Mouse (Mus musculus) ES-CJ7 (cell line): Measurements from ENCODE around the gene Wdr1.
A peak's percentile ranks its signal among the peaks of the same experiment; 100 is the strongest.

Experiments used
- DNase-seq: peaks from one replicate; pipeline ENCODE4 v3.0.0; 2011; ENCODE audit warnings: low read depth, low spot score

Gene Wdr1

GRCm38 (mm10) chr5:38544423-38545415 lies 18.3 kb downstream of the Wdr1 start:
- DNase-seq: no peak

GRCm38 (mm10) chr5:38543496-38544217 lies 19.4 kb downstream of the Wdr1 start:
- no peak for DNase-seq

DNA sequence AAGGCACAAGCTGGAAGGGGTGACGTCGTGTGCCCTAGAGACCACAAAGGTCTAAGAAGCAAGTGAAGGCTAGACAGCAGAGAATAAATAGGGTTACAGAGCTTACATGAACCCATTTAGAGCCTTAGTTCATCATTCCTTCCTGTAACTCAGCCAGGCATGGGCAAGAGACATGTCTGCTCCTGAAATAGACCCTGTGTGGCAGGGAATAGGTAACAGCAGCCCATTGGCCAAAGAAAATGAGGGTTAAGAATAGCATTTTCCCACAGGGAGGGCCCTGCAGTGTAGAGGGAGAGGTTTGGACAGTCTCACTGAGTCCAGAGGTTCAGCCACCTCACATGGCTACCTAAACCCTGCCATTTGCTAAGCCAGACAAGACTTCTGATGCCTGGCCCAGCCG lies 21.3 kb downstream of the Wdr1 start:
- no peak for DNase-seq

GRCm38 (mm10) chr5:38540898-38541297 lies 22.1 kb downstream of the Wdr1 start:
- no peak for DNase-seq

GRCm38 (mm10) chr5:38538508-38538907 lies 24.5 kb downstream of the Wdr1 start:
- DNase-seq: no peak

GRCm38 (mm10) chr5:38537845-38538244 lies 25.2 kb downstream of the Wdr1 start:
- no peak for DNase-seq

- DNase-seq: no peak
Measured at GRCm38 (mm10) chr5:38536822-38537221, 26.2 kb downstream of the Wdr1 start.

- DNase-seq: no peak
Measured at GRCm38 (mm10) chr5:38532084-38532483, 30.9 kb downstream of the Wdr1 start.

DNA sequence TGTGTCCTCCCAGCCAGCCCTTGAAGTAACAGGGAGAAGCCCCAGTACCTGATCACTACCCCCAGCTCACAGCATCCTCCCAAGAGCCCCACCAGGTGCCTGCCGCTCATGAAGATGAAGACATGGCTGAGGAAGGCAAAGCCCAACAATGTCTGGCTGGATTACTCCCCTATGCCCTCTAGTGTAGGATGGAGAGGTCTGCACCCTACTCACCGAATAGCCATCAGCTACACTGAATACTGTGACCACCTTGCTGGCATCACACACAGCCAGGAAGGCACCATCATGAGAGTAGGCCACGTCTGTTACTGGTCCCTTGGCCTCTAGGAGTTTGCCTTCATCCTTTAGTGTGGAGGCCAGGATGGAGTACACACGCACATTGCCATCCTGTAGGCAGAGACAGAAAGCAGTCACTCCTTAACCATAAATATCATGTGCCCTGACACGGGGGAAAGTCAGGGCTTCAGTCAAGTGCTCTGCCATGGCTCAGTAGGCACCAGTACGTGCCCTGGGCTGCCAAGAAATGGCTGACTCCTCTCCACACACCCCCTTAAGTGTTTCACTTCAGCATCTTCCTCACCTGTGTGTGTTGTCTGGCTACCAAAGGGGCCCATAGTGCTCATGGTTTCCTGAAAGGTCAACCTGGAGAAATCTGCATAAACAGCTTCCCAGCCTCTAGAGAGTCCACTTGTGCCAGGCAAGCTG lies 33.1 kb downstream of the Wdr1 start:
- peak; percentile 57 for DNase-seq

DNA sequence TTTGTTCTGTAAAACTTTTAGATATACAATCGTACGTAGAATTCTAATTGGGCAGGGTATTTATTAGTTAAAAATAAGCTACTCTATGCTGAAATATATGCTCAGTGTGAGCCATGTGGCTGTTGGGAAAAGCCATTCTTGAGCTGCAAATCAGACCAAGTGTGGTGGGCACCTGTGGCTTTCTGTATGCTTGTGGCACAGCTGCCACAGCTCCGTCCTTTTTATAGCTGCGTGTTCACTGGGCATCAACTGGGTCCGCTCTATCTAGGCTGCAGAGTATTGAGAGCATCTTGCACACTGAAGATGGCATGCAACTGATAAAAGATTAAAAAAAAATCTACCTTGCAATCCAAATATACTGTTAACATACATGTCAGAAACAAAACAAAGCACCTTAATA lies 40.0 kb downstream of the Wdr1 start:
- no peak for DNase-seq

DNA sequence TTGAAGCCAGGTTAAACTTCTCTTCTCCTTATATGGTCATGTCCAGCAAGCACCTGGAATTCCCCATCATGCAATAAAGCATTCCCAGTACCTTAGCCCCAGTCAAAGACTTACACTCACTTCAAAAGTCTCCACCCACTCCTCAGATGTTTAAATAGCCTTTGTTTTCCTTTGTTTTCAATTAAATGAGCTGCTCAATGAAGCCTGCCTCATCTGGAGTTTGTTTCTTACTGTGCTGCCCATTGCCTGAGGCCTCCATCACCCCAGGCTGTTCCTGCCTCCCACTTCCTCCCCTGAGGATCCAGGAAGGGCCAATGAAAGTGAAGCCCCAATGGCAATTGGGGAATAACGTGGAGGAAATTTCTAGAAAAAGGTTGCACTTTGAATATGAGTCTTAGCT lies 42.2 kb downstream of the Wdr1 start:
- DNase-seq: peak; percentile 80

DNA sequence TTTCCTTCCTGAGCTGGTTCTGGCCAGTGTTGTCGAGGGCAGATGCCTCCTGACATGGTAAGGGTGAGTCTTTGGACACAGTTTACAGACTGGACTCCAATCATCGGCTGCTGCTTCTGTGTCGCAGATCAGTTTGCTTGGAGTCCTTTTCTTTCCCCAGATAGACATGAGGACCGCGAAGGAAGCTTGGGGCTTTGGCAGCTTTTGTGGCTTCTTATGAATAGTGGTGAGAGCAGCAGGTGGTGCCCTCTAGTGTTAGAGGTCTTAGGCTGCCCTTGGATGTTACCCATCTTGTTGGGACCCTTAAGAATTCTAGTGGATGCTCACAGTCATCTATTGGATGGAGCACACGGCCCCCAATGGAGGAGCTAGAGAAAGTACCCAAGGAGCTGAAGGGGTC lies 46.8 kb downstream of the Wdr1 start:
- DNase-seq: peak; percentile 67

- peak; percentile 54 for DNase-seq
Measured at GRCm38 (mm10) chr5:38512991-38513390, 50.0 kb downstream of the Wdr1 start.

DNA sequence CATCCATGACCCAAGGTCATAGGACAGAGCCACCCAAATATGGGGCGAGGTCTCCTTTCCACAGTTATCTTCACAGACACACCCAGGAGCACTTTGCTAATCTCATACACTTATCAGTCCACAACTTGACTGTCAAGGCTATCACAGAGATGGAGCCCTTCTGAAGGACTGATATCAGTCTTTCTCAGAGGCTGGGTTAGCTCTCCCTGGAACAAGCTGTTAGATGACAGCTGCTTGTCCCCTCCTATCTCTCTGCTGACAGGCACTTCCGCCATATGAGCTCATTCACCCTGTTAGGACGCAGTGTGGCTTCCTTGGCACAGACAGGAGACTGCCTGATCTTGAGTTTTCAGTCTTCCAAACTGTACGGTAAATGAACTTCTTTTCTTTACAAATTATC lies 53.5 kb downstream of the Wdr1 start:
- DNase-seq: no peak

- no peak for DNase-seq
Measured at GRCm38 (mm10) chr5:38505435-38505765, 57.6 kb downstream of the Wdr1 start.

DNA sequence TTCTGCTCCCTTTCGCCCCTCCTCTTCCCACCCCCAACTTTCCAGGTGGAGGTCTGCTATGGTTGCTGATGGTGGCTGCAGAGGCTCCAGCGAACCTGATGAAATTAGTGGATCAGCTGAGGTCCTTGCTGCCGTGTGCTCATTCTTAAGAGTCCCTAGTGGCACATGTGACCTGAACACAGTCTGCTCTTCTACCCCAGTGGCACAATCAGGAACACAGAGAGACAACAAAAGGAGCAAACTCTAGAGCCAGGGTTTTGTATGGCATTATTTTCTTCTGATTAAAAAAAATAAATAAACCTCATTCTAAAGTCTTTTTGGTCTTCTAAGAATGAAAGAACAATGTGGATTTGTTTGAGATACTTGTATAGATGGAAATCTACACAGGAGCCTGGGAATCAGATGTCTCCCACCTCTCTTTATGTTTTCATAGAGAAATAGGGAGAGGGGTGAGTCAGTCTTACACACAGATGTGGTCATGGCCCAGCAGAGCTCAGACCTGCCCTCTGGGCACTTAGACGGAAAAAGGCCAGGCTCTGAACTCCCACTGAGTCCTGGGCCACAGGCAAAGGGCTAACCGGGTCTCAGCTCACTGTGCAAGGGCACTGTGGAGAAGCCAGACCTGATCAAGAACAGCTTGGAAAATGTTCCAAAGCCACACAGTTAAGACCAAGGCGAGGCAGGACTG lies 58.1 kb downstream of the Wdr1 start:
- no peak for DNase-seq

DNA sequence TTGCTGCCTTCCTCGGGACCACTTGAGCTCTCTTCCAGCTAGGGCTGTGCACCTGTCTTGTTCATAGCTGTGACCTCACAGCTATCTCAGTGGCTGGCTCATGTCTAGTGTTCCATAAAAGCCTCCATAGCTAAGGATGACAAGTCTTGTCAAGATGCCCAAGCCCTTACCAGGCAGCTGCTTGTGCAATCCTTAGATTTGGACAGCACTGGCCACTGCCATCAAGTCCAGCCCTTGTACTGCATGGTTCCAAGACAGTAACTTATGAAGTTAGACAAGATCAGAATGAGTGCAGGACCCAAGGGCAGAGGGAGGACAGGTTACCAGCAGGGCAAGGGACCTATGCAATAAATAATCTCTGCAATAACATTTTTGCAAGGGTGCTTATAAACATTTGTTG lies 58.9 kb downstream of the Wdr1 start:
- DNase-seq: no peak

- no peak for DNase-seq
Measured at GRCm38 (mm10) chr5:38502992-38503391, 60.0 kb downstream of the Wdr1 start, which contains the start of gene Slc2a9. Gene Slc2a9, minus strand, starts transcription at chr5:38503143.

- no peak for DNase-seq
Measured at GRCm38 (mm10) chr5:38500043-38500442, 63.0 kb downstream of the Wdr1 start.

DNA sequence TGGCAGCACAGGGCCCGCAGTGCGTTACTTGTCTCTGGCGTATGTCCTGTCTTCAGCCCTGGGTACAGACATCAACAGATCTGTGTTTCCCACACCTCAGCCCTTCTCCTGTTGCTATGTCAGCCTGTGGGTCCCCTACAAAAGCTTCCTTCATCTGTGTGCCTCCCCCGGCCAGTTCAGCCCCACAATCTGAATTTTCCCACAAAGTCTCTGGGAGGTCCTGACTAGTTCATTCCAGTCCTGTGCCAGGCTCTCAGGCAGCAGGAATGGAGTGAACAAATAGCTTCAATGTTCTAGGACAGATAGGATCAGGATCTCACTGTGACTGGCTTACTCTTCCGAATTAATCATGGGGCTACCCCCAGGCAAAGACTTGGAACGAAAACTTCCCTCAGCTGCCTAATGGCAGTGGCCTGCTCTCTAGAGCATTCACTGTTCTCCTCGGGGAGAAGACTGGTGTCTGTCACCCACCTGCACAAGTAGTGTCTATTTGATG lies 63.7 kb downstream of the Wdr1 start:
- no peak for DNase-seq

DNA sequence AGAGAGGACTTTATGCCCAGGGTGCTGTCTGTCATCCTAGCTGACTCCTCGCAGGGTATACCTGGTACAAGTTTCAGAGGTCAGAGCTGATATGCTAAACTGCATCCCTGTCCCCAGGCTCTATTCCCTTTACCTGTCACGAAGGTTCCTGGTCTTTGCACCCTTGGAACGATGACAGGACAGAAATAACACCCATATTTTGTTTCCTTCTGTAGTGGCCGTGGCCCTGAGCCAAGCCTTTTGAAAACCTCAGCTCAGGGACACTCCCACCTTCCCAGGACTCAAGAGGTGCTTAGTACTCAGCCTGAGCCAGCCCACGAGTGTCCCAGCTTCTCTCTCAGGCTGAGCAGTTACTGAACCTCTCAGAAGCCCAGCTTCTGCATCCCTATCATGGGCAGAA lies 64.5 kb downstream of the Wdr1 start:
- no peak for DNase-seq
